Mouse (Mus musculus) cerebellum, adult 2 months (tissue): Measurements from ENCODE around the gene Cldn1.

Experiments
- CTCF ChIP-seq: fragments of 200-500 bp; IDR thresholded peaks from 2 replicates; pipeline ENCODE4 v1.5.1; 2011; ENCODE audit warnings: low read depth, mild to moderate bottlenecking, control low read depth, low read length, moderate library complexity, borderline replicate concordance; ENCODE audit not compliant: insufficient read depth
- POLR2A ChIP-seq: fragments of 200-500 bp; IDR thresholded peaks from 2 replicates; pipeline ENCODE4 v1.6.1; 2011; ENCODE audit warnings: low read length, control low read depth, borderline replicate concordance; ENCODE audit not compliant: insufficient read depth

DNA sequence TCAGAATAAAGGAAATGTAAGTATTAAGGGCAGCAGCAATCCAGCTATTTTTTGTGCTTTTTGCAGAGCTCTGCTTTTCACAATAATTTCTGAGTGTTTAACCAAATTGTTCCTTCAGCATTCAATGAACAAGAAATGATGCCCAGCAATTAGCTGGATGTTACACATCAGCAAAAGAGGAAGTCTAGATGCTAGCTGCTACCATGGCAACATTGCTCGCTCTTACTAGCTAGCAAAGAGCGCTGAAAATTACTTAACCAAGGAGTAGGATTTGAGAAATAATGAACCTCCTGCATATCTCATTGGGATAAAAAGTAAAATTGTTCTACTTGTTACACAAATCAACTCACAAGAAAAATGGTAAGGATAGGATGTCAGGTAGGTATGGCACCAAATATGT is 62.2 kb downstream of the Cldn1 start:
- no peak for TF ChIP-seq CTCF
- TF ChIP-seq POLR2A: no peak
